Mouse (Mus musculus): ENCODE results near the gene Bmpr2. TPM values are rescaled to one million over a fixed set of nuclear protein-coding genes. Genes with fewer than 3 reads are reported as not detected.
A peak's percentile ranks its signal among the peaks of the same experiment; 100 is the strongest.

Gene Bmpr2
- total RNA-seq, 4 experiments from 2014 or later = 43.4 to 47.8 (median 46.4) TPM

- DNase-seq (ENCODE audit: low spot score) = peak; percentile 74
These were observed 32.1 kb downstream of the Bmpr2 start for GRCm38 (mm10) chr1:59795336-59795735.

- DNase-seq (ENCODE audit: low spot score) = peak; percentile 31
These were observed 34.7 kb downstream of the Bmpr2 start for GRCm38 (mm10) chr1:59797865-59798264.

DNA sequence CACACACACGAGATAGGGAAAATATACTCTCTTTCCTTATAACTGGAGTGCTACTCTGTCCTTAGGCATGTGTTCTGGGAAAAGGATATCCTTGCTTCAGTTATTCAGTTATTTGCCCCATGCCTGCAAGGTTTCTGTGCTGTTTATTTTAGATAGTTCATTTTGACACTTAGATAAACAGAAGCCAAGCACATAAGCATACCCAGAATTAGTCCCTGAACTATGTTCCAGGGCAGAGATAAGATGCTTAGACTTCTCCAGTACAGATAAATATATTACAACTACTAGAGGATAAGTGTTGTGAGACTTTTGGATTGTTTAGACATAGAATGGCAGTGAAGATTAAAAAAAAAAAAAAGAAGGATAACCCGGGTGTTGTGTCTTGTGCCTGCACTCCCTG, 41.2 kb downstream of the Bmpr2 start:
- peak; percentile 21 for DNase-seq (ENCODE audit: low spot score)

GRCm38 (mm10) chr1:59809921-59810320, 46.7 kb downstream of the Bmpr2 start:
- no peak for DNase-seq (ENCODE audit: low spot score)

DNA sequence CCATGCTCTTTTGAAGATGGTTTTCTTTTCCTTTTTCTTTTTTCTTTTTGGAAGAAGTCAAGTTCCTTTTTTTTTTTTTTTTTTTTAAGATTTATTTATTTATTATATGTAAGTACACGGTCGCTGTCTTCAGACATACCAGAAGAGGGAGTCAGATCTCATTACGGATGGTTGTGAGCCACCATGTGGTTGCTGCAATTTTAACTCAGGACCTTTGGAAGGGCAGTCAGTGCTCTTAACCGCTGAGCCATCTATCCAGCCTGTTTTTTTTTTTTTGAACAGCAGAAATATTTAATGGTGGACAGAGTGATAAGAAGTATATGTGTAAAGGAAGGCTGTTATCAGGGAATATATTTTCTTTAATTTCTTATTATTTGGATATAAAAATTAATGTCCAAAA, 49.6 kb downstream of the Bmpr2 start:
- no peak for DNase-seq (ENCODE audit: low spot score)

- peak; percentile 60 for DNase-seq (ENCODE audit: low spot score)
These were observed 62.2 kb downstream of the Bmpr2 start for GRCm38 (mm10) chr1:59825421-59825820.

GRCm38 (mm10) chr1:59826583-59826982, 63.4 kb downstream of the Bmpr2 start:
- no peak for DNase-seq (ENCODE audit: low spot score)

DNA sequence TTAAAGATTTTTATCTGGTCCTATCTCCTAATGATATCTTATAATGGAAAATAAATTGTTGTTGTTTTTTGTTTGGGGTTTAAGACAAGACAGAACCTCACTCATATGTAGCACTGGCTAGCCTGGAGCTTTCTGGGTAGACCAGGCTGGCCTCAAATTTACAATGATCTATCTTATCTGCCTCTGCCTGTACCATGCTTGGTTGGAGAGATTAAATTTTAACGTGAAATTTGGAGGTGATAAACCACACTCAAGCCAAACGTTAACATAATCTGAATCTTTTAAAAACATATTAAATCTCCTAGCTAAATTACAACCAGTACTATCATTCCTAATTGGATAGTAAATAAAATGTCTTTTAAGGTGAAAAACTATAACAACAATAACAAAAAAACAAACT, 66.2 kb downstream of the Bmpr2 start:
- DNase-seq (ENCODE audit: low spot score) = no peak

DNA sequence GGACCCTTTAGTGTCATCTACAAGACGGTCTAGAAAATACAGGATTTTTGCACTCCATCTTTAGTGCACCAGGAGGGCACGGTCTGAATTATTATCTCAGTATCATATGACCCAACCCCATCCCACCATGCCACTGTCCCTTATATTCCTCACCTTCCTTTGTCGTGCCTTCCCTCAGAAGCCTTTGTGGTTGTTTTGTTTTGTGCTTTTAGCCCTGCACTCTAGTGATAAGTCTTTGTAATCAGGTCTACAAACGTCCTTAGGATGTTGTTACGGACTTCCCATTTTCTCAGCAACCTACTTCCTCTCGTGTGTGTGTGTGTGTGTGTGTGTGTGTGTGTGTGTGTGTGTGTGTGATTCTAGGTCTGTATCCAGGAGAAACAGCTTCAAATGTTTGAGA, 67.0 kb downstream of the Bmpr2 start:
- DNase-seq (ENCODE audit: low spot score) = no peak

DNA sequence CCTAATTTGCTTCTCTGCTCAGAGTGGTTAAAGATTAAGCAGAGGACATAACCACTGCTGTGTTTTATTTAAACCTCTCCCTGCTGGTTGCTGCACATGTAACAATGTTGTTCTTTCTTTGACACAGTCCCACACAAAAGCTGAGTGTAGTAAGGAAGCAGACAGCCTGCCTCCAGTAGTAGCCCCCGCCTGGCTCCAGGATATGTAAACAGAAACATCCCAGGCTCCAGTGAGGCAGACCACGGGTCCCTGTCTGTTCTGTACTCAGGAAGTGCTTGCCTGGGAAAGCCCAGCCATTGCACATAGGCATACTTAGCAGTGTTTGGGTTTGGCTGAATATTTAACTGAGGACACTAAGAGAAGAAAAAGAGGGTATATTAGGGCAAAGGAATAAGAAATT, 70.5 kb downstream of the Bmpr2 start:
- DNase-seq (ENCODE audit: low spot score) = peak; percentile 7

DNA sequence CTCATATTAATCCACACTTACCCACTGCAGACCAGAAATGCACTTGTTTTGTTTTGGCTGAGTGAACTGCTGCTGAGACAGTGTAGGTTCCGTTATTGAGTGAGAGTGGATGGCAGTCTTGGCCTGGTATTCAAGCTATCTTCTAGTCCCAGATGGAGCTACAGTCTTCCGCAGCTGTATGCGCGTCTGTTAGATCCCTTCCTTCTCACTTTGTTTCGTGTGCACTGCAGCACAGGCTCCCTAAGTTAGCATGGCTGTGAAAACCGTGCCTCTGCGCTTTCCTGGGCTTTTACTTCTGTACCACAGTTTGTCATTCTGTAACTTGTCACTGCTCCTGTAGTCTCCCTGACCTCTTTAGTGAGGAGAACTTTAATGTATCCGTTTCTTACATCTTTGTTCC, 85.1 kb downstream of the Bmpr2 start:
- no peak for DNase-seq (ENCODE audit: low spot score)

- DNase-seq (ENCODE audit: low spot score) = no peak
These were observed 95.8 kb downstream of the Bmpr2 start for GRCm38 (mm10) chr1:59859046-59859445.

DNA sequence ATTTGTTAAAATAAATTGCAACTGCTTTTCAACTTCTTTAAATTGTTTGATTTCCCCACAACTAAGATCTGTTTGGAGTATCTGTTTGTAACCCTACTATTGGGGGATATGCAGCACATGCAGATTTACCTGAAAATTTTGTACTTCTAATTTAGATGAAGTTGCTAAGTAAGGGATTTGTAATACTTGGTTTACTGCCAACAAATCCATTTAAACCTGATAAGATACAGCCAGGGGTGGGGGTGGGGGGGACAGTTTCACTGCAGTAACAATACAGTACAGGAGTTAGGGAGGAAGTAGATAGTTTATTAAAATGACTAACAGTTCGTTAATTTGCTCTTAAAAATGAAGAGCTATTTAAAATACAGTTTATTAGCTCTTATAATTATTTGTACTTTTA, 98.9 kb downstream of the Bmpr2 start:
- DNase-seq (ENCODE audit: low spot score) = no peak

DNA sequence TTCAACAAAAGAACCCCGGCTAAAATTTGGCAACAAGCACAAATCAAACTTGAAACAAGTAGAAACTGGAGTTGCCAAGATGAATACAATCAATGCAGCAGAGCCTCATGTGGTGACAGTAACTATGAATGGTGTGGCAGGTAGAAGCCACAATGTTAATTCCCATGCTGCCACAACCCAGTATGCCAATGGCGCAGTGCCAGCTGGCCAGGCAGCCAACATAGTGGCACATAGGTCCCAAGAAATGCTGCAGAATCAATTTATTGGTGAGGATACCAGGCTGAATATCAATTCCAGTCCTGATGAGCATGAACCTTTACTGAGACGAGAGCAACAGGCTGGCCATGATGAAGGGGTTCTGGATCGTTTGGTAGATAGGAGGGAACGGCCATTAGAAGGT, 104.8 kb downstream of the Bmpr2 start:
- DNase-seq (ENCODE audit: low spot score) = no peak

DNA sequence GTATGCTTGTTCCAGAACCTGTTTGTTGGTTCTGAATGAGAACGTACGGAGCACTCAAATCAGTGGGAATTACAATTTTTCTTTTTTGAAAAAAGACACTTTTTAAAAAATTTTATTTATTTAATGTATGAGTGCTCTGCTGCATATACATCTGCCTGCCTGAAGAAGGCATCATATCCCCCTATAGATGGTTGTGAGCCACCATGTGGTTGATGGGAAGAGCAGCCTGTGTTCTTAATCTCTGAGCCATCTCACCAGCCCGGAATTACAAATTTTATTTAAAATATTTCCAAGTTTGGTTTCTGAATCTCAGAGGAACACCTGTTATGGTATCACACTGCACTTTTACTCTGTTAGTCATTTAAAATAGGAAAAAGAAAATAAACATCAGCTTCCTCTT, 110.8 kb downstream of the Bmpr2 start:
- no peak for DNase-seq (ENCODE audit: low spot score)

GRCm38 (mm10) chr1:59878098-59878497, 114.9 kb downstream of the Bmpr2 start:
- DNase-seq (ENCODE audit: low spot score) = no peak

- DNase-seq (ENCODE audit: low spot score) = peak; percentile 79
These were observed 120.3 kb downstream of the Bmpr2 start for GRCm38 (mm10) chr1:59883349-59884134.

DNA sequence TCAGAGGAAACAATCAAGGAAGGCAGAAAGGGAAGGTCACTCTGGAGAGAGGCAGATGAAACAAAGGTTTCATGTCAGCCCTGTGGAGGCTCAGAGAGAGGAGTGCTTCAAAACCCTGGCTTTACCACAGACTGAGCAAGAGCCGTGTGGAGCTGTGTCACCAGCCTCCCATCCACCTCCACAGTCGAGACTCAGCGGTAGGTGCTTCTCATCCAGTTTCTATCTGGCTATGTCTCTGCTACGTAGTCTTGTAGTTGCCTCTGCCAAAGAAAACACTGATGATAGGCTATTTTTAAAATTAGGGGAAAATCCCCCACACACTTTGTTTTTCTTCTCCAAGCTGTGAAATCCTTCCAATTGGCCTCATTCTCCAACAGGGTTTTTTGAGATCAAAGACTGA, 123.7 kb downstream of the Bmpr2 start:
- DNase-seq (ENCODE audit: low spot score) = no peak

- DNase-seq (ENCODE audit: low spot score) = peak; percentile 35
These were observed 124.8 kb downstream of the Bmpr2 start for GRCm38 (mm10) chr1:59888018-59888417.

GRCm38 (mm10) chr1:59891185-59891584, 128.0 kb downstream of the Bmpr2 start:
- no peak for DNase-seq (ENCODE audit: low spot score)

DNA sequence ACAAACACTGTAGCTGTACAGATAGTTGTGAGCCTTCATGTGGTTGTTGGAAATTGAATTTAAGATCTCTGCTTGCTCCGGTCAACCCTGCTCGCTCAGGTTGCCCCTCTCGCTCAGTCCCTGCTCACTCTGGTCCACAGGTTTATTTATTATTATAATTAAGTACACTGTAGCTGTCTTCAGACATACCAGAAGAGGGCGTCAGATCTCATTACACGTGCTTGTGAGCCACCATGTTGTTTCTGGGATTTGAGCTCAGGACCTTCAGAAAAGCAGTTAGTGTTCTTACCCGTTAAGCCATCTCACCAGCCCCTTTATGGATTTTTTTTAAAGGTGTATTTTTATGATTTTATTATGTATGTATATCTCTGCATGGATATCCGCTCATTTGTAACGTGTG, 129.6 kb downstream of the Bmpr2 start:
- DNase-seq (ENCODE audit: low spot score) = no peak

- no peak for DNase-seq (ENCODE audit: low spot score)
These were observed 130.8 kb downstream of the Bmpr2 start for GRCm38 (mm10) chr1:59894025-59894424.

DNA sequence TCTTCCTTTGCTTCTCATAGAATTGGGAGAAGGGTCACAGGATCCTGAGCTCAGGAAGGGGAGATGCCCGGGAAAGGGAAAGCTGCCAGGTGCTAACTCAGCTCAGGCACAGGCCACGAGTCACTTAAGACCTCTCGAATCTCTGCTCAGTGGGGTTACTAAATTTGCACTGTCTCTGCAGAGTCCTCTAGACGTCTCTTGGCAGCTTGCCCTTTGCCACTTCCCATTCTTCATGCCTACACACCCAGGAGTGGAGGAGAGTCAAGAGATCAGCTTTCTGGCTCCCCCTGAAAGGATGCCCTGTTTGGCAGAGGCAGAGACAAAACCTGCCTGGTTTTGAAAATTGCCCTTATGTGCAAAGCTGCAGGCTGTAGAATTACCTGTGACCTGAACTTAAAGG, 132.3 kb downstream of the Bmpr2 start:
- DNase-seq (ENCODE audit: low spot score) = peak; percentile 61

Data from heart, adult 8-10 months (tissue).